Mouse (Mus musculus) liver, adult (tissue): ENCODE data around the gene Micu1.

ENCODE experiments used
- GATA4 ChIP-seq: IDR thresholded peaks from 2 replicates; pipeline ENCODE4 v1.6.1; 2014; ENCODE audit warnings: mild to moderate bottlenecking, low read length; ENCODE audit not compliant: insufficient replicate concordance

The Micu1 gene

DNA sequence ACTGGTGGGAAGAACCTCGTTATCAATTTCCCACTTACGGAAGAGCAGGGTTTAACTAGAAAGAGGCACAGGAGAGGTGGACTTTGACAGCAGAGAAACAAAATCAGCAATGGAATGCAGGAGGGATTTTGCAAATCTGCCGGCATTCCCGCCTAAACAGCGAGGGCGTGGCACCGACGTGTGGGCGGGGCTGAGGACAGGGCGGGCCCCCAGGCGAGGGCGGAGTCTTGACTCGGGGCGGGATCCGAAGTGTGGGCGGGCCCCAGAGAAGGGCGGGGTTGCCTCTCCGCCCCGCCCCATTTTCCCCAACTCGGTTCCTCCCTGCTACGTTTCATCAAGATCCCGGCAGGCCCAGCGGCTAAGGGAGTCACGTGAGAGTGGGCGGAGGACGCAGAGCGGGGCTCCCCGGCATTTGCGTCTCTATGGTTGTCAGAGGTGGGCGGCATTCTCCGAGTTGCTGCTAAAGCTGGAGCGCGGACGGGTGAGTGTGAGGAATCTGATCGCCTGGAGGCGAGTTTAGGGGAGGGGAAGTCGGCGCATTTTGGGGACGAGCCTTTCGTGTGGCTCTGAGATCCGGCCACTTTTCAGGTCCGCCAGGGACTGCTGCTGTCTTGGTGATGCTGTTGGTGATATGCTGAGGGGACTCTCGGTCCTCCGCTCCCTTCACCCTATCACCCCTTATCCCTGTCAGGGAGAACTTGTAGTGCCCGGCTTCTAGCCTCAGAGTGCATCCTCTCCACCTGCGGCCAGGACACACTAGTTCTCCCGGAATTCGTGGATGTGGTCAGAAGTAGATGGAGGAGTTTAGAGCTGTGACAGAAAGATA is at the start of gene Micu1:
Gene Micu1 (plus strand): TSS at position 271 of the 826 bp plus-strand sequence.
- TF ChIP-seq GATA4, result no peak; the same call in 1 of the 2 replicates

DNA sequence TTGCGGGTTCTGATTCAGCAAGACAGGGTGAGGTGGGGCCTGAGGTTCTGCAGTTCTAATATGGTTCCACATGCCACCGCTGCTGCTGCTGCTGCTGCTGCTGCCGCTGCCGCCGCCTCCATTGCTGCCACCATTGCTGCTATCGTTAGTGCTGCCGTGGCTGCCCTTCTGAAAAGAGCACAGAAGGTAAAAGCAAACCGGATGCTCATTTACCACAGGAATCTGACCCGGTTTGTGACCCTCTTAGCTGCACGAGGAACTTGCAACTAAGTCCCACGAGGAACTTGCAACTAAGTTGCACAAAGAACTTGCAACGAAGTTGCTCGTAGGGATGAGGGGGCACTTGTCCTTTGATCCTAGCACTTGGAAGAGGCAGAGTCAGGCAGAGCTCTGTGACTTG is 45.5 kb upstream of the Micu1 start:
- no peak for TF ChIP-seq GATA4

DNA sequence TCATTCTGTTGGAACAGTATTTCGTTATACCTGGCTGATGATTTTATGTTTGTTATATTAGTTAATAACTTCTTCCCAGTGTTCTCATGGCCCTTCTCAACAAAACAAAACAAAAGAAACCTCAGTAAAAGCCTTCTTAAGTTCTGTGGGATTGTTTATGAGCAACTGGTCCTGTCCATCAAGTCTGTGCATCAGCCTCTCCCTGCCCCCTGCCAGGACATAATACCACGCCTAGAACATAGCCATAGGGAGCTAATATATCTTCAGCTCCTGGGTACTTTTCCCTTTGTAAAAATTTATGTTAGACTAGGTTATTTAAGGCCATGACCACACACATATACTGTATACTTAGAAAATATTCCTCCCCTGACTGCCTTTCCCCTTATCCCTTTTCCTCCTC is 37.5 kb upstream of the Micu1 start:
- TF ChIP-seq GATA4, result no peak

DNA sequence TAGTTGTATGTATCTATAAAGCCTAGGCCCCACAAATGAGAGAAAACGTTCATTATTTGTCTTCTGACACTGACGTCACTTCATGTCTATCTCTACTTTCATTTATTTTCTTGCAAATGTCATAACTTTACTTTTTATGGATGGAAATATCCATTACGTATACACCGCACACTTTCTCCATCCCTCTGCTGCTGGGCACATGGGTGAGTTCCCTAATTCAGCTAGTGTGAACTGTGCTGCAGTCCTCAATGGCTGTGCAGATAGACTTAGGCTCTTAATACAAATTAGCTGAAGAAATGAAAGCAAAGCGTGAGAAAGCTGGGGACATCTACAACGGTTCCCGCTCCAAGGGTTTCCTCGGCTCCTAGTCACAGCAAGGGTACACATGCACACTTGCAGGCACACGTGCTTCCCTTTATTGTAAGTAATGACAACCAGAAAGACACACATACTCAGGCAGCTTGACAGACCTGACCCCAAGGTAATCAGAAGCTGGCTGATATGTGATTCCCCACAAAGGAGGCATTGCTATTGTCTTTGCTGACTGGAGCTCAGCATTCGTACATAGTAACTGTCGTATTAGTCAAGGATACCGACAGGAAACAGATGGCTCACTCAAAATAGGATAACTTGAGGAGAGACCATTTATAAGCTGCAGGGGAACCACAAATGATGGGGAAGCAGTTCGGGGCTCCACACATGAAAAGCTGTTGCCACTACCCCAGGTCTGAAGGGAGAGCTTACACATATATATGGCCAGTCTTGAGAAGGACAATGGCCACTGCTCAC is 36.6 kb upstream of the Micu1 start:
- no peak for TF ChIP-seq GATA4

DNA sequence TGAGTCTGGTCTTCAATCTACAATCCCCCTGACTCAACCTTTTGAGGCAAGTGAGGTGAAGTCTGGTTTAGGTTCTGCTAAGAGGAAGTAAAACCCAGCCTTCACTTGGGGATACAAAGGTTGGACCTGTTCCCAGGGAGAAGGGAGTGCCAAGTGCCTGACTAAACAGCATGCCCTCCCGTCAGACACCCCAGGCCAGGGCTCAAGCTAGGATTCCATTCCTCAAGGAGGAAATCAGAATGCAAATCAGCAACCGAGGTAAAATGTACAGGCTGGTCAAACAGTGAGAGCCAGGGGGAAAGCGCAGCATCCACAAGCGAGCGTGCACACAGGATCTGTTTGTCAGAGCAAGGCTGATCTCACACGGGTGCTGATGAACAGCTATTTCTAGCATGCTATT is 34.9 kb upstream of the Micu1 start:
- TF ChIP-seq GATA4, result no peak

DNA sequence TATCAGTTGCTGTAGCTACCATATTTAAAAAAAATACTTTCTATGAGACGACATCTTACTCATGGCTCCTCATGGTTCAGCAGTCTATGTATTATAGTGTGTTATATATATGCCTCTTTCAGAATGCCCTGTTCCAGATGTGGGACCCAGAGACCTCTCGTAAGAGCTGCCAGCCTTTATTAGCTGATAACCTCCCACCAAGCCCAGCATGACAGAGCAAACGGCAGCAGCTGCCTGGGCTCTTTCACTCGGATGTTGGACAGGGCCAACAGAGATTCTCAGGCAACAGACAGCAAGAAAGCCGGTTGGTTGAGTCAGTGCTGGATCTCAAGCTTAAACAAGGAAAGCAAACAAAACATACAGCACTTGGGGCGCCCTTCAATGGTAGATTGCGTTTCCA is 33.8 kb upstream of the Micu1 start:
- TF ChIP-seq GATA4, result no peak

DNA sequence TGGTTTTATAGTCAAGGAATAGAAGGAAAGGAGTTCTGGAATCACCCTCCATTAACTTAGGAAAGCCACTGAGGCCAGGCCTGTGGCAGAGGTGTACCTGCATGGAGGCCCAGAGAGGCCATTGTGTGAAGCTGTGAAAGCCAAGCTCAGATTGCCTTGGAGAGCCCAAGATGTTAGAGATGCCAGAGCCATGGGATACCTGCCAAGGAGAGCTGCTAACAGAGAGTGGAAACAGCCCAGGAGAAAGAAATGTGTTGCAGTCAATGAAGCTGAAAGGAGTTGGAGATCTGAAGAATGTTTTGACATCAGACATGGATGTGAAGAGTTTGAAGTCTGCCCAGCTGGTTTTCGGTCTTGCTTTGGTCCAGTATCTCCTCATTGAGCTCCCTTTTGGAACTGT is 24.4 kb upstream of the Micu1 start:
- TF ChIP-seq GATA4, result no peak

DNA sequence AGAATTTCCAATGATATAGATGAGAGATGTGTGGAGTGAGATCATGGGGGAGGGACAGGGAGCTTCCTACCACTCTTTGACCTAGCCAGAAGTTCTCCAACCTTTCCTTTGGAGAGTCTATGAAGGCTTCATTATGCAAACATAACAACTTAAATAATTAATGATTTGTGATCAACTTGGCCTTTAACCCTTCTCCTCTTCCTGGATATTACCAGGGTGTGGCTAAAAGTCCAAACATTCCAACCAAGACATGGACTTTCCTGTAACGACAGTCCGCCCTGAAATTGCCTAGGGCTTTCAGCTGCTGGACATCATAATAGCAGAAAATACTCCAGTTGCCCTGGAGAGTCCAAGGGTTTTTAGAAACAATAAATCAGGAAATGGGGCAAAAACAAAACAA is 23.1 kb upstream of the Micu1 start:
- TF ChIP-seq GATA4, result no peak

DNA sequence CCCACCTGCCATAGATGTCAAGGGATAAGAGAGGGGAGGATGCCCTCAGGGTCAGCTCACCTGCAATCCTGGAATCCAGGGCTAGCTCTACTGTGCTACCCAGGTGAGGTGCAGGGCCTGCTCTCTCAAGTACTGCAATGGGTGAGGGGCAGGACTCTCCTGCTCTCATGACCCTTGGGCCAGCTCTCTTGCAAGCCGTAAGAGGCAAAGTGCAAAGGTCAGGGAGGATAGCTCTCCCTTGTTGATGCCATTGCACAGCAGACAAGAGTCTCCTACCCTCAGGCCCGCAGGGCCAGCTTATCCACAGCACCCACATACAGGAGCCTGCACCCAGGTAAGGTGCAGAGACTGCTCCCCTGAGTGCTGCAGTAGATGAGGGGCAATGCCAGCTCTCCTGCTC is 15.2 kb upstream of the Micu1 start:
- no peak for TF ChIP-seq GATA4

DNA sequence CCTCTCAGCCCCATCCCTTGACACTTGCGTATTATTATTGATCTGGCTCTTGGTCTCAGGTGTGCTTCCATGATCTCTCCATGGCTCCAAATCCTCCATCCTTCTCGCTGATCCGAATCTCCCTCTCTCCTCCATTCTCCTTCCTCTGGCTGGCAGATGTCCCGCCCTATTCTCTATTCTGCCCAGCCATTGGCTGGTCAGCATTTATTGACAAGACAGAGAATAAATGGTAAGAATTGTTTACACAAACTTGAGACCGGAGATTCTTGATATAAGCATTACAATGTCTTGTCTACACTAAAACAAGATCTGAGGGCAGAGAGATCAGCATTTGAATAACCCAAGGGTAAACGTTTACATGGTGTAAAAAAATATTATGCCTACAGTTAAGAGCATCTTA is 12.4 kb upstream of the Micu1 start:
- TF ChIP-seq GATA4, result no peak

DNA sequence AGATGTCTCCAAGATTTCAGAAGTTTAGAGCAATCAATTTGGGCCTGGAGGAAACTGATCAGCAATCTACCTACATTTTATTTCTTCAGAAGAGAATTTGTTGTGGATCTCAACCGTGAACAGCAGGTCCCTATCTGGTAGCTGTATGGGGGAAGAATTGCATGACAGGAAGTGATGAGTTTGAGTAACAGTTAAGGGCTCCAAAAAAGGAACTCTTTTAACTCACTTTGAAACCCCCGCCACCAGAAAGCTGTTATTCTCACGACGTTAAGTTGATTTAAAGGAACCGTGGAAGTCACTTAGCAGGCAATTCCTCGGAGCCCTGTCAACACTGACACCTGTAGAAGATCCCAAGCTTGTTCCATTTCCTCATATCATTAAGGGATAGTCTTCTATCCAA is 9.8 kb upstream of the Micu1 start:
- TF ChIP-seq GATA4, result no peak

DNA sequence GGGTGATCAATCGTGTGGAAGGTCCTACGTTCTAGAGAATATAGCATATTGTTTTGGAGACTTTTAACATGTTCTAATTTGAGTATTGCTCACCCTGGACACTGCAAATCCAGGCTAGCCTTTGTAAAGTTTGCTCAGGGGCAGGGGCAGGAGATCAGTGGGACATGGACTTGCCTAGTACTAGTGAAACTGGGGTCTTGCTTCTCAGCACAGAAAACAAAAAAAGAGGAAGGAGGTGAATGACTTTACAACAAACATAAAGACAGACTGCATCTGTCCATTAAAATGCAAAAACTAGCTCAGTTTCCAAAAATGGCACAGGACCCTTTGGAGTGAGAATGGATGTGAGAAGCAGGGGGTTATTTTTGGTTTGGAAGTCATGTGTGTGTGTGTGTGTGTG is 8.2 kb upstream of the Micu1 start:
- no peak for TF ChIP-seq GATA4

DNA sequence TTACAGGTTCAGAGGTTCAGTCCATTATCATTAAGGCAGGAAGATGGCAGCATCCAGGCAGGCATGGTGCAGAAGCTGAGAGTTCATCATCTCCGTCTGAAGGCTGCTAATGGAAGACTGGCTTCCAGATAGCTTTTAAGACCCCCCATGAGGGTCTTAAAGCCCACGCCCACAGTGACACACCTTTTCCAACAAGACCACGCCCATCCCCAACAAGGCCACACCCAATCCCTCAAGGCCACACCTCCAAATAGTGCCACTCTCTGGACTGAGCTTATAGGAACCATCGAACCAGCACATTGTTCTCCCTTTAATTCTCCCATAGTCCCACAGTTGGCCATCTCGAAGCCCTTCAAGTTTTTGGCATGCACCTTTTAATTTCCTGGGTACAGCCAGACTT is 2.8 kb upstream of the Micu1 start:
- no peak for TF ChIP-seq GATA4

DNA sequence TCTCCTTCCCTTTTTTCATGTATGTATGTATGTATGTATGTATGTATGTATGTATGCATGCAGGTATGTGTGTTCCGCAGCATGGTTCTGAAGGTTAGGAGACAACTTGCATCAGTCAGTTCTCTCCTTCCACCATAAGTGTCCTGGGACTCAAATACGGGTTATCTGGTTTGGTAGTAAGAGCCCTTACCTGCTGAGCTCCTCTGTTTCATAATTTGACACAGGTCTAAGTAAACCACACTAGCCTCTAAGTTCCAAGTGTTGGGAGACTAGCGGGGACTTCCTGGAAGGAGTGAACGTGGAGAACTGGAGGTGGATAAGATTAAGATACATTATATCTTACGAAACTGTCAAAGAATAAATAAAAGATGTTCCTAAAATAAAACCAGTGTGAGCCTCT is 472 bp upstream of the Micu1 start:
- TF ChIP-seq GATA4, result no peak

DNA sequence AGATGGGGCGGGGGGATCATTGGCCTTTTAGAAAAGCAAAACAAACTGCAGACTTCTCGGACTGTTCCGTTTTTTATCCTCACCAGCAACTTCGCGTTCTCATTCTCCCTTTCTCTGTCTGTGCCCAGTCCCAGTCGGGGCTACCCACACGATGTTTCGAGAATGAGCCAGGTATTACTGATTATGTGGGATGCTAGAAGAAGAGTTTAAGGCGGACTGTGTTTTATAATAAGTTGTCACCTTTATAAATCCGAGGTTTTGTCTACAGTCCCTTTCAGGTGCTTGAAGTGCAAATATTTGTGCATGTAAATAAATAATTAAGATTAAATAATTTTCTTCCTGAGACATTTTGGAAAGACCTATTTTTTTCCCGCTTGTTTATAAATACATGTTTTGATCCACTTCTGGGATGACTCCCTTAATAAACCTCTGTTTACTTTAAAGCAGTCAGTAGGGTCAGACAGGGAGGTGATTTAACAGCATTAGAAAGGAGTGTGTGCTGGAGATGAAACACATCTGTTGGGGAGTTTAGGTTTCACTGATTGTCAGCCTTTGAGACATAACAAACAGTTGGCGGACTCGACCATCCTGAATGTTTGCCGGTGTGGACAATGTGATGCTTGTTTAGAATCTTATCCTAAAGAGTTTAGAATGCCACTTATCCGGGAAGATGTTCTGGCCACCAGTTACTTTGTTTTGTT is 933 bp downstream of the Micu1 start:
- no peak for TF ChIP-seq GATA4
